Mouse (Mus musculus): Measurements from ENCODE around the gene Gm49322. TPM values are rescaled to one million over a fixed set of nuclear protein-coding genes. Genes with fewer than 3 reads are reported as not detected.

Gene Gm49322
- polyA plus RNA-seq, 1 experiment from 2014 or later, result 3.7 TPM

DNA sequence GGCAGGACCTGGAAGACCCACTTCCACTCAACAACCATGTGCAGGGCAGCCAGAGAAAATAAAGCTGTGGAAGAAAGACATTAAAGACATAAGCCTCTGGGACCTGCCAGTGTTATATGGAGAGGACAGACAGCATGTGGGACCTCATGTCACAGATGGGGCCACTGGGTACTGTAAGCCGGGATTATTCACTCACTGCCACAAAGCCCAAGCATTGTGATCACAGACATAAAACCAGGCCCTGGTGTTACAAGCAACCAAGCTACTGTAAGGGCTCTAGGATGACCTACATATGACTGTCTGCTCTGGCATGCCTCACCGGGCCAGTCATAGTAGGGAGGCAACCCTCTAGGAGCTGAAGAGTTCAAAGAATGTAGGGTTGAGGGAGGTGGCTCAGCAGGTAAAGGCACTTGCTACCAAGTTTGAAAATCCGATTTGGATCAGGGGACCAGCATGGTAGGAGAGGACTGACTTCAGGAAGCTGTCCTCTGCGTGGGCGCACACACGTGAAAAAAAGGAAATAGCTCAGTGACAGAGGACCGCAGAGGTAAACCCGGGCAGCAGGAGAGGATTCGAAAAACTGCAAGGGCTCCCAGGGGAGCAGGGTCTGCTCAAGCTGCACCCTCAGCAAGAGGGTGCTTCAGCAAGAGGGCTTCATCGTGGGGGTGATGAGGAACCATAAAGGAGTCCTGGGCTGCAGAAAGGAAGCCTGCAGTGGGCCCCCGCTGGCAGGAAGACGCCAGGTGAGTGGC lies 16.5 kb upstream of the Gm49322 start:
- Histone ChIP-seq H3K4me1 (ENCODE audit: control insufficient read depth, insufficient read depth, low read length) (peaks cover 25% of the 10 kb centered on the region), H3K9me3 (replicated peaks; ENCODE audit: control insufficient read depth, low read length) (no peaks in the 10 kb centered on the region), H3K9ac (ENCODE audit: low read length) (peak overlapping the region; percentile 96), H3K27ac (ENCODE audit: low read length) (peak overlapping the region; percentile 79), H3K36me3 (ENCODE audit: control insufficient read depth, insufficient read depth, low read length) (no peaks in the 10 kb centered on the region), H3K4me2 (ENCODE audit: low read depth, low read length) (peak overlapping the region; percentile 94), H3K4me3 (replicated peaks; ENCODE audit: low read length) (peak overlapping the region; percentile 91), H3K27me3 (ENCODE audit: control insufficient read depth, insufficient read depth, low read length) (no peaks in the 10 kb centered on the region)
- no peak for ATAC-seq (ENCODE audit: insufficient read depth, low FRiP score)
- WGBS, result 11% methylated on average over 12 of the region's 12 CpGs

DNA sequence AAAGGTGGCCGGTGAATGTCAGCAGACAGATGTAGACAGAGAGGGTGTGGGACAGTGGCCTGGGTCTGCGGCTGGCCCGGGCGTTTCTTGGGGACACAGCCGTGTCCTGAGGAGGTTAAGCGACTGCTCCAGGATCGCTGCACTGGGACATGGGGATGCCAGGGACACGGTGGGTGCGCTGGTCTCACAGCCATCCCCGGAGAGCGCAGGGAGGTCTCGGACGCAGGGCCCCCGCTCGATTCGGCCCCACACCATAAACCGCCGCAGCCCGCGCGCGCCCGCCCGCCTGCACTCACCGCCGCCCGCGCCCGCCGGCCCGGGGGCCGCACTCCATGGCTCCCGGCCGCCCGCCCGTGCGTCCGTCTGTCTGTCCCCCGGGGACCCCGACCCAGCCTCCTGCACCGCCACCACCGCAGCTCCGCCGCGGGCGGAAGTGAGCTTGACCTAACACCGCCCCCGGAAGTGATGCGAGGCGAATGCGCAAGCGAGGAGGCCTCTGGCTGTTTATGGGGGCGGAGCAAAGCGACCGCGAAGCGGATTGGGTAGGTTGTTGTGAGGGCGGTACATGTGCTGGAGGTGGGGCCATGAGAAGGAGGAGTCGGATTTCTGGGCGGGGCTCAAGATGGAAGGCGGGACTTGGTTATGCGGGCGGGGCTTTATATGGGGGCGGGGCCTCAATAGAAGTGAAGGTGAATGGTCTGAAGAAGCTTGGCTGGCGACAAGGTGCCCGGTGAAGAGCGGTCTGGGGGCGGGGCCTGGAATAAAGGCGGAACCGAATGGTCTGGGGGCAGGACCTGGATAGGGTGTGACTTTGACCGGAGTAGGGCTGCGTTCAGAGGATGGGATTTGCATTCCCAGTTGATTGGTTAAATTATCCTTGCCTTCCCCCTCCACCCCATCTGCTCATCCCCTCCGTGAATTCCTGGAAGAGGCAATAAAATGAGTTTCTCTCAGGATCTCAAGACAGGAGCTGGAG lies 15.7 kb upstream of the Gm49322 start, which contains the start of gene Abhd17a:
Abhd17a (minus strand) TSS at position 463 of the 976 bp plus-strand sequence.
- Histone ChIP-seq H3K4me2 (ENCODE audit: low read depth, low read length) (peak within 1 kb of the TSS; percentile 94), H3K27me3 (ENCODE audit: control insufficient read depth, insufficient read depth, low read length) (no peaks in the 10 kb centered on the region), H3K9ac (ENCODE audit: low read length) (peak within 1 kb of the TSS; percentile 96), H3K9me3 (replicated peaks; ENCODE audit: control insufficient read depth, low read length) (no peaks in the 10 kb centered on the region), H3K36me3 (ENCODE audit: control insufficient read depth, insufficient read depth, low read length) (no peaks in the 10 kb centered on the region), H3K27ac (ENCODE audit: low read length) (peak within 1 kb of the TSS; percentile 79), H3K4me1 (ENCODE audit: control insufficient read depth, insufficient read depth, low read length) (peaks cover 24% of the 10 kb centered on the region), H3K4me3 (replicated peaks; ENCODE audit: low read length) (peak within 1 kb of the TSS; percentile 91)
- ATAC-seq (ENCODE audit: insufficient read depth, low FRiP score), result peak; percentile 96
- under 1% methylated on average over 73 of the region's 73 CpGs for WGBS

DNA sequence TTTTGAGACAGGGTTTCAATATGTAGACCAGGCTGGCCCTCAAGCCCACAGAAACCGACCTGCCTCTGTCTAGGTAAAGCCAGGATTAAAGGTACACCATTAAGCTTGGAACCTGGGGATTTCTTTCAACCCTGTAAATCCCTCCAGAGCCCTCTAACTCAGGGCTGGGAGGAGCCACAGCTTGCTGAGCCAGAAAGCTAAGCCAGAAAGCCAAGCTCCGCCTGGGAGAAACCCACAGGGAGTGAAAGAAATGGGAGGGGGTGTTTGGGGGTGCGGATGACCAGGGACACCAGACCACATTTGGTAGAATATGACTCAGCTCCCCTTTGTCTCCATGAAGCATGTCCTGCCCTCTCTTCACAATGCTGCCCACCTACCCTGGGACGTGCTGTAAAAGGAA lies 9.5 kb upstream of the Gm49322 start:
- Histone ChIP-seq H3K9me3 (replicated peaks; ENCODE audit: control insufficient read depth, low read length) (no peaks in the 10 kb centered on the region), H3K4me1 (ENCODE audit: control insufficient read depth, insufficient read depth, low read length) (0 out of 2 replicates have a peak, but pooled peaks cover 2% of the 10 kb centered on the region), H3K4me3 (replicated peaks; ENCODE audit: low read length) (no peak overlapping the region), H3K27me3 (ENCODE audit: control insufficient read depth, insufficient read depth, low read length) (no peaks in the 10 kb centered on the region), H3K27ac (ENCODE audit: low read length) (peak overlapping the region; percentile 18), H3K4me2 (ENCODE audit: low read depth, low read length) (no peak overlapping the region), H3K36me3 (ENCODE audit: control insufficient read depth, insufficient read depth, low read length) (no peaks in the 10 kb centered on the region), H3K9ac (ENCODE audit: low read length) (no peak overlapping the region)
- 30% methylated on average over 4 of the region's 4 CpGs for WGBS
- ATAC-seq (ENCODE audit: insufficient read depth, low FRiP score), result no peak

DNA sequence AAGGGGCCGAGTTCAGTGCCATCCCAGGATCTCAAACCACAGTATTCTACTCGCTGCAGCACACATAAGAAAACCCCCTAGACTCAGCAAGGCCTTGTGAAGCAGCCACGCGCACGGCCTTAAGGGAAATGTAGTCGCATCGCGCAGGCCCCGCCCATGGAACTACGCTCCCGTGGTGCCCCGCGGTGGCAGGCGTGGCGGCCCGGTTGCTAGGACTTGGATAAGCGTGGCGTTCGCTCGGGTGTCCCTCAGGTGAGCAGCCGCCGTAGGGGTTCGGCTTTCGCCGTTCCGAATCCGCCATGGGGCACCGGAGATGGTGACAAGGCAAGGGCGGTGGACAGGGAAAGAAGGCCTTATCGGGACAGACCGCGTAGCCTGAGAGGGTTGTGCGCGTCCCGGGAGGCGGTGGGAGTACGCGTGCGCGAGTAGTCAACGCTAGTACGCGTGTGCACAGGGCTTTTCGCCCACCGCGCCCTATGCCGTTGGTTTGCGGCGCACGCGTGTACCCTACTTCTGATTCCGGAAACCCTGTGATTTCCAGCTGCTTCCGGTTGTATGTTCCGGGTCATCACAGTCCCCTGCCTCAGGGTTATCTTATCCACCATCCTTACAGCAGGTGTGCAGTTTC lies 3.0 kb upstream of the Gm49322 start, which contains the start of the genes Scamp4 and Adat3:
Scamp4 (plus strand) TSS at position 175 of the 628 bp plus-strand sequence.
Adat3 (plus strand) TSS at position 183 of the 628 bp plus-strand sequence.
- Histone ChIP-seq H3K4me1 (ENCODE audit: control insufficient read depth, insufficient read depth, low read length) (peaks cover 19% of the 10 kb centered on the region), H3K27me3 (ENCODE audit: control insufficient read depth, insufficient read depth, low read length) (no peaks in the 10 kb centered on the region), H3K9me3 (replicated peaks; ENCODE audit: control insufficient read depth, low read length) (no peaks in the 10 kb centered on the region), H3K27ac (ENCODE audit: low read length) (peak within 1 kb of the TSS; percentile 89), H3K9ac (ENCODE audit: low read length) (peak within 1 kb of the TSS; percentile 84), H3K4me2 (ENCODE audit: low read depth, low read length) (peak within 1 kb of the TSS; percentile 89), H3K4me3 (replicated peaks; ENCODE audit: low read length) (peak within 1 kb of the TSS; percentile 79), H3K36me3 (ENCODE audit: control insufficient read depth, insufficient read depth, low read length) (peaks cover 9% of the 10 kb centered on the region)
- under 1% methylated on average over 54 of the region's 54 CpGs for WGBS
- peak; percentile 95 for ATAC-seq (ENCODE audit: insufficient read depth, low FRiP score)

DNA sequence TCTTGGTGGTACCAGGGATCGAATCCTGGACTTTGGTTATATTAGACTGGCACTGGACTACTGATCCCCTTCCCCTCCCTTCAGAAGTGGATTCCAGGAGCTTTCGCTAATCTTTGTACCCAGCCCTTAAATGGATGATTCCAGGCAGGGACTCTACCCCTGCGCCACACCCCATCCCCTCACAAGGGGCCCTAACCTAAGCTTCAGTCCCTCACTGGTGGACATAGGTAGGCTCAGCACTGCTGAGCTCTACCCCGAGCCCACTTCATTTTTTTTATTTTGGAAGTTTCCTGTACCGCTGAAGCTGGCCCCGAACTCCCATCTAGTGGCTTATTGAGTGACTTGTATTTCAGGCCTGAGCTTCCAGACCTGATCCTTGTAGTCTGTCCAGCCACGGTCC lies 2.5 kb upstream of the Gm49322 start:
- peaks cover 14% of the 10 kb centered on the region for H3K36me3 ChIP-seq (ENCODE audit: control insufficient read depth, insufficient read depth, low read length)
- H3K4me2 ChIP-seq (ENCODE audit: low read depth, low read length), result peak overlapping the region; percentile 89
- peaks cover 19% of the 10 kb centered on the region for H3K4me1 ChIP-seq (ENCODE audit: control insufficient read depth, insufficient read depth, low read length)
- peak overlapping the region; percentile 89 for H3K27ac ChIP-seq (ENCODE audit: low read length)
- 25% methylated on average over 7 of the region's 7 CpGs for WGBS
- H3K27me3 ChIP-seq (ENCODE audit: control insufficient read depth, insufficient read depth, low read length), result no peaks in the 10 kb centered on the region
- H3K9ac ChIP-seq (ENCODE audit: low read length), result peak overlapping the region; percentile 84
- no peaks in the 10 kb centered on the region for H3K9me3 ChIP-seq (replicated peaks; ENCODE audit: control insufficient read depth, low read length)
- no peak for ATAC-seq (ENCODE audit: insufficient read depth, low FRiP score)
- H3K4me3 ChIP-seq (replicated peaks; ENCODE audit: low read length), result peak overlapping the region; percentile 79

DNA sequence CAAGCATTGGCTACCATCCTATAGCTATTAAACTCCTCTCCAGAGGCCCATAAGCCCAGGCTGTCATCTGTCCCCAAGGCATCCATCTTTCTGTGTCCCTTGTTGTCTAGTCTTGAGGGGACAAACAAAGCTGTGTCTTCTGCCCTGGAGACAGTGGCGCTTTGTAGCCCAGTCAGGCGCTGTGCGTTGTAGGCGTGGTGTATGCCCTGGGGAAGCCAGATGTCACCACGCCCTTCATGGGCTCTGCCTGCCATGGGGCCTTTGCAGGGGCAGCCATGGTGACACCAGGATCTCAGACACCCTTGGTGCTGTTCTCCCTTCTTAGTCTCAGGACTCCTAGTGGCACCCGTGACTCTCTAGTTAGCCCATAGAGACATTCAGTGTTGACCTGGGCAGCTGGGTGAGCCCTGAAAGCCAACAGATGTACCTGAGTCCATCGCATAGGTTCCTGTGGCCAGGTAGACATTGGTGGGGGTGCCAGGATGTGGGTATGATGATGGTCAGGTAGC lies 1.8 kb upstream of the Gm49322 start:
- no peak for ATAC-seq (ENCODE audit: insufficient read depth, low FRiP score)
- Histone ChIP-seq H3K4me2 (ENCODE audit: low read depth, low read length) (peak overlapping the region; percentile 89), H3K9ac (ENCODE audit: low read length) (peak overlapping the region; percentile 84), H3K9me3 (replicated peaks; ENCODE audit: control insufficient read depth, low read length) (no peaks in the 10 kb centered on the region), H3K4me1 (ENCODE audit: control insufficient read depth, insufficient read depth, low read length) (peaks cover 19% of the 10 kb centered on the region), H3K36me3 (ENCODE audit: control insufficient read depth, insufficient read depth, low read length) (peaks cover 21% of the 10 kb centered on the region), H3K27me3 (ENCODE audit: control insufficient read depth, insufficient read depth, low read length) (no peaks in the 10 kb centered on the region), H3K27ac (ENCODE audit: low read length) (peak overlapping the region; percentile 89; the same call in 1 of the 2 replicates), H3K4me3 (replicated peaks; ENCODE audit: low read length) (peak overlapping the region; percentile 79)
- 83% methylated on average over 7 of the region's 7 CpGs for WGBS

DNA sequence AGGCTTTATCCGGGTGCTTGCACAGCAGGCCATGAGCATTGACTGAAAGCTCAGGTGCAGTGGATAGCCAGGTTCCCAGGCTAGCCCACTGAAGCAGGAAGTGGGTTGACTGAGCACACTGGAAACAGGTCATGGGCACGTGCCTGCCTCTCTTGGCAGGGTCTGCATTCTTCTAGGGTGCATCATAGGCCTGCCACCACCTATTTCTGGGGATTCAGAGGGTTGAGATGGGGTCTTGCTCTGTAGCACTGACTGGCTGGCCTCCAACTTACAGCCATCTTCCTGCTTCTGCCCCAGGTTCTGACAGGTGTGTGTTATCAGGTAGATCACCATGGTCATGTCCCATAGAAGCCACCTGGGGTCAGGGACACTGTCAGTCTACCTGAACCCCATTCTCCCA lies 833 bp upstream of the Gm49322 start:
- Histone ChIP-seq H3K27ac (ENCODE audit: low read length) (no peak overlapping the region), H3K9me3 (replicated peaks; ENCODE audit: control insufficient read depth, low read length) (no peaks in the 10 kb centered on the region), H3K36me3 (ENCODE audit: control insufficient read depth, insufficient read depth, low read length) (peaks cover 24% of the 10 kb centered on the region), H3K4me2 (ENCODE audit: low read depth, low read length) (no peak overlapping the region), H3K9ac (ENCODE audit: low read length) (no peak overlapping the region), H3K27me3 (ENCODE audit: control insufficient read depth, insufficient read depth, low read length) (no peaks in the 10 kb centered on the region), H3K4me3 (replicated peaks; ENCODE audit: low read length) (no peak overlapping the region), H3K4me1 (ENCODE audit: control insufficient read depth, insufficient read depth, low read length) (peaks cover 19% of the 10 kb centered on the region)
- ATAC-seq (ENCODE audit: insufficient read depth, low FRiP score), result no peak
- 92% methylated on average over 2 of the region's 2 CpGs for WGBS

DNA sequence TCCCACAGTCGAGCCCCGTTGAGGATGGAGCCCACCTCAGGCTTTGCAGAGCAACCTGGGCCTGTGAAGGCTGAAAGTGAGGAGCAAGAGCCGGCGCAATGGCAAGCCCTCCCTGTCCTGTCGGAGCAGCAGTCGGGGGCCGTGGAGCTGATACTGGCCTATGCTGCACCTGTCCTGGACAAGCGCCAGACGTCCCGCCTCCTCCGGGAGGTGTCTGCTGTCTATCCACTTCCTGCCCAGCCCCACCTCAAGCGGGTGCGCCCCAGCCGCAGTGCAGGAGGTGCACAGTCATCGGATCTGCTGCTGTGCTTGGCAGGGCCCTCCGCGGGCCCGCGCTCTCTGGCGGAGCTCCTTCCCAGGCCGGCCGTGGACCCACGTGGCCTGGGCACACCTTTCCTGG lies 485 bp downstream of the Gm49322 start:
- ATAC-seq (ENCODE audit: insufficient read depth, low FRiP score), result peak; percentile 32; the same call in 1 of the 2 replicates
- peaks cover 19% of the 10 kb centered on the region for H3K4me1 ChIP-seq (ENCODE audit: control insufficient read depth, insufficient read depth, low read length)
- no peak overlapping the region for H3K9ac ChIP-seq (ENCODE audit: low read length)
- peaks cover 24% of the 10 kb centered on the region for H3K36me3 ChIP-seq (ENCODE audit: control insufficient read depth, insufficient read depth, low read length)
- no peak overlapping the region for H3K4me2 ChIP-seq (ENCODE audit: low read depth, low read length)
- no peak overlapping the region for H3K4me3 ChIP-seq (replicated peaks; ENCODE audit: low read length)
- H3K9me3 ChIP-seq (replicated peaks; ENCODE audit: control insufficient read depth, low read length), result no peaks in the 10 kb centered on the region
- no peak overlapping the region for H3K27ac ChIP-seq (ENCODE audit: low read length)
- no peaks in the 10 kb centered on the region for H3K27me3 ChIP-seq (ENCODE audit: control insufficient read depth, insufficient read depth, low read length)
- WGBS, result 79% methylated on average over 23 of the region's 23 CpGs
